Mouse (Mus musculus) bone marrow, adult 2 months (tissue): ENCODE data around the gene Wasf2. TPM values are rescaled to one million over a fixed set of nuclear protein-coding genes. Genes with fewer than 3 reads are reported as not detected.

Experiments used
- H3K27ac ChIP-seq: fragments of 200-500 bp; 2 replicates; pipeline ENCODE4 v1.5.1; 2012; ENCODE audit warnings: low read depth, mild to moderate bottlenecking, control low read depth, inconsistent platforms, low read length; ENCODE audit not compliant: control insufficient read depth, poor library complexity, insufficient read depth
- H3K4me1 ChIP-seq: fragments of 200-500 bp; 2 replicates; pipeline ENCODE4 v1.6.1; 2011; ENCODE audit warnings: low read length; ENCODE audit not compliant: control insufficient read depth, insufficient read depth
- H3K4me3 ChIP-seq: fragments of 200-500 bp; replicated peaks from 2 replicates; pipeline ENCODE3; 2011; ENCODE audit warnings: mild to moderate bottlenecking, low read depth, low read length, control low read depth; ENCODE audit not compliant: control insufficient read depth
- CTCF ChIP-seq: fragments of 200-500 bp; IDR thresholded peaks from 2 replicates; pipeline ENCODE4 v1.5.1; 2011; ENCODE audit warnings: low read length, control low read depth; ENCODE audit not compliant: control insufficient read depth, insufficient read depth
- POLR2A ChIP-seq: fragments of 200-500 bp; IDR thresholded peaks from 2 replicates; pipeline ENCODE4 v1.6.1; 2011; ENCODE audit warnings: low read depth, mild to moderate bottlenecking, control low read depth, low read length, borderline replicate concordance; ENCODE audit not compliant: control insufficient read depth
- WGBS: fragments of 180-500 bp; shearing (Covaris S2); methylation state at CpG from one replicate; pipeline ENCODE4 v1.1.7; 2018; 5-methylcytosine and 5-hydroxymethylcytosine counted together
- polyA plus RNA-seq: library from polyadenylated mRNA; stranded (reverse); fragments of >200 nt; gene quantifications from 2 replicates; pipeline ENCODE4 v1.2.4, GENCODE M21; 2011; ENCODE audit warnings: low replicate concordance; ENCODE audit not compliant: missing spikeins, insufficient read depth, insufficient read length

Gene Wasf2
- polyA plus RNA-seq, 1 experiment = 56.6 TPM

- Histone ChIP-seq H3K27ac (no peak overlapping the region), H3K4me1 (peaks cover 2% of the 10 kb centered on the region), H3K4me3 (no peak overlapping the region)
- 81% methylated on average over 7 of the region's 7 CpGs for WGBS
- TF ChIP-seq POLR2A (no peak), CTCF (no peak)
Observed at GRCm38 (mm10) chr4:133204379-133204778, 74.1 kb downstream of the Wasf2 start.

GRCm38 (mm10) chr4:133209366-133209765 is 79.1 kb downstream of the Wasf2 start:
- no peak overlapping the region for H3K27ac ChIP-seq
- 4% methylated on average over 11 of the region's 11 CpGs for WGBS

GRCm38 (mm10) chr4:133210023-133210787 is 79.9 kb downstream of the Wasf2 start:
- Histone ChIP-seq H3K4me1 (peaks cover 3% of the 10 kb centered on the region), H3K4me3 (no peak overlapping the region), H3K27ac (no peak overlapping the region)
- TF ChIP-seq CTCF = no peak
- TF ChIP-seq POLR2A = no peak
- WGBS = 88% methylated on average over 24 of the region's 24 CpGs

More at GRCm38 (mm10) chr4:133209366-133209765, 79.1 kb downstream of the Wasf2 start:
- no peak for TF ChIP-seq POLR2A
- peak; percentile 84 for TF ChIP-seq CTCF
- Histone ChIP-seq H3K4me3 (no peak overlapping the region), H3K4me1 (peaks cover 3% of the 10 kb centered on the region)

- 93% methylated on average over 19 of the region's 19 CpGs for WGBS
- no peak overlapping the region for H3K27ac ChIP-seq
- no peak overlapping the region for H3K4me3 ChIP-seq
- peaks cover 3% of the 10 kb centered on the region for H3K4me1 ChIP-seq
- TF ChIP-seq CTCF (no peak), POLR2A (no peak)
Observed at GRCm38 (mm10) chr4:133210788-133211390, 80.6 kb downstream of the Wasf2 start.

GRCm38 (mm10) chr4:133211751-133212561 is 81.7 kb downstream of the Wasf2 start, which contains the start of the genes Cd164l2 and Gpr3:
Gene Cd164l2 (plus strand): TSS chr4:133212131.
Gene Gpr3 (minus strand): TSS chr4:133212536.
- Histone ChIP-seq H3K27ac (no peak within 1 kb of the TSS), H3K4me1 (peaks cover 3% of the 10 kb centered on the region), H3K4me3 (peak within 1 kb of the TSS; percentile 25)
- TF ChIP-seq CTCF (no peak), POLR2A (no peak)
- 4% methylated on average over 52 of the region's 52 CpGs for WGBS

GRCm38 (mm10) chr4:133212562-133213267 is 82.4 kb downstream of the Wasf2 start:
- no peak overlapping the region for H3K27ac ChIP-seq
- 2% methylated on average over 44 of the region's 44 CpGs for WGBS
- no peak overlapping the region for H3K4me3 ChIP-seq
- peaks cover 3% of the 10 kb centered on the region for H3K4me1 ChIP-seq
- TF ChIP-seq CTCF (no peak), POLR2A (no peak)

- WGBS = 9% methylated on average over 9 of the region's 9 CpGs
- peaks cover 3% of the 10 kb centered on the region for H3K4me1 ChIP-seq
- no peak overlapping the region for H3K4me3 ChIP-seq
- no peak for TF ChIP-seq CTCF
- TF ChIP-seq POLR2A = no peak
- no peak overlapping the region for H3K27ac ChIP-seq
Observed at GRCm38 (mm10) chr4:133213268-133213590, 82.9 kb downstream of the Wasf2 start.

GRCm38 (mm10) chr4:133213661-133214060 is 83.4 kb downstream of the Wasf2 start:
- Histone ChIP-seq H3K27ac (no peak overlapping the region), H3K4me3 (no peak overlapping the region), H3K4me1 (peaks cover 3% of the 10 kb centered on the region)
- TF ChIP-seq CTCF = no peak
- no peak for TF ChIP-seq POLR2A
- 65% methylated on average over 10 of the region's 10 CpGs for WGBS
